Mouse (Mus musculus): ENCODE measurements around the gene Gucy2g. TPM values are rescaled to one million over a fixed set of nuclear protein-coding genes. Genes with fewer than 3 reads are reported as not detected.
"Not testable (repeated sequence)": the region's sequence is repeated elsewhere in the genome, so short reads cannot be mapped to it uniquely, and the experiment has no call there.

The Gucy2g gene
- total RNA-seq, 1 experiment from 2014 or later = not detected

- no peak for ATAC-seq (replicated peaks in 1 of 2; ENCODE audit: insufficient read depth in 1 of 2, low FRiP score in 2 of 2, low TSS enrichment in 1 of 2, low read depth in 1 of 2, poor library complexity in 2 of 2, severe bottlenecking in 2 of 2)
Observed at GRCm38 (mm10) chr19:55185651-55186050, 55.4 kb downstream of the Gucy2g start.

- no peak for ATAC-seq (replicated peaks in 1 of 2; ENCODE audit: insufficient read depth in 1 of 2, low FRiP score in 2 of 2, low TSS enrichment in 1 of 2, low read depth in 1 of 2, poor library complexity in 2 of 2, severe bottlenecking in 2 of 2)
Observed at GRCm38 (mm10) chr19:55185074-55185473, 56.0 kb downstream of the Gucy2g start.

- ATAC-seq (replicated peaks in 1 of 2; ENCODE audit: insufficient read depth in 1 of 2, low FRiP score in 2 of 2, low TSS enrichment in 1 of 2, low read depth in 1 of 2, poor library complexity in 2 of 2, severe bottlenecking in 2 of 2) = no peak
Observed at GRCm38 (mm10) chr19:55184442-55184841, 56.6 kb downstream of the Gucy2g start.

GRCm38 (mm10) chr19:55180433-55180832 is 60.6 kb downstream of the Gucy2g start, which contains the start of gene Tectb:
TSS of gene Tectb (plus strand) at chr19:55180733.
- ATAC-seq (replicated peaks in 1 of 2; ENCODE audit: insufficient read depth in 1 of 2, low FRiP score in 2 of 2, low TSS enrichment in 1 of 2, low read depth in 1 of 2, poor library complexity in 2 of 2, severe bottlenecking in 2 of 2) = no peak

GRCm38 (mm10) chr19:55177143-55177542 is 63.9 kb downstream of the Gucy2g start:
- no peak for ATAC-seq (replicated peaks in 1 of 2; ENCODE audit: insufficient read depth in 1 of 2, low FRiP score in 2 of 2, low TSS enrichment in 1 of 2, low read depth in 1 of 2, poor library complexity in 2 of 2, severe bottlenecking in 2 of 2)

DNA sequence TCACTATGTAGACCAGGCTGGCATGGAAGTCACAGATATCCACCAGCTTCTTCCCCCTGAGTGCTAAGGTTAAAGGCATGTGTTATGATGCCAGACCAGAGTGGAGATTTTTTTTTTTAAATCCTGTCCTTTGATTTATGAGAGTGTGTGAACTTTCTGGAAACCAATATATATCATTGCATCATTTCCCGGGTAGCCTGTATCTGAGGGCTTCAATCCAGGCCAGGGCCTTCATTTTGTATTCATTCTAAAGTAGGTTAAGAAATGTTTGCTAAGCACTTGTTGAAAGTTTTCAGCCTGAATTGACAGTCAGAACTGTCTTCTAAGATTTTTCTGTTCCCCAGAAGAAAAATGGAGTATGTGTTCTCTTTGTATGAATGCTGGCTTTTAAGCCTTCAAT is 69.5 kb downstream of the Gucy2g start:
- no peak for ATAC-seq (replicated peaks in 1 of 2; ENCODE audit: insufficient read depth in 1 of 2, low FRiP score in 2 of 2, low TSS enrichment in 1 of 2, low read depth in 1 of 2, poor library complexity in 2 of 2, severe bottlenecking in 2 of 2)

DNA sequence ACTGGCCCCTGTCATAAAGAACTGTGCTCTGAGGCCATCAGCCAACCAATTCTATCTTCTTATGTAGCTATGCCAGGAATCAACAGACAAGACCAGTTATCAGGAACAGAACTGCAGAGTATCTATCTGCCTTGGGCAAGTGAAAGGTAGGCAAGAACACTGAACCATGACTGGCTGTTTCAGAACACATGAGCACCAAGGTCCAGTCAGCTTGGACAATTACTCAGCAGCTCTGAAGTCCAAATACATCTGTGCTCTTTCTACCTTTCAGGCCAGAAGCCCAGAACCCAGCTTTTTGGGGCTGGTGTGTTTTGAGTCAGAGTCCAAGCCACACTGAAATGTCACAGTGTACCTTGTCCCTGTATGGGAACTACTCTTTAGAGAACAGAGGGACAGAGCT is 70.6 kb downstream of the Gucy2g start:
- no peak for ATAC-seq (replicated peaks in 1 of 2; ENCODE audit: insufficient read depth in 1 of 2, low FRiP score in 2 of 2, low TSS enrichment in 1 of 2, low read depth in 1 of 2, poor library complexity in 2 of 2, severe bottlenecking in 2 of 2)

DNA sequence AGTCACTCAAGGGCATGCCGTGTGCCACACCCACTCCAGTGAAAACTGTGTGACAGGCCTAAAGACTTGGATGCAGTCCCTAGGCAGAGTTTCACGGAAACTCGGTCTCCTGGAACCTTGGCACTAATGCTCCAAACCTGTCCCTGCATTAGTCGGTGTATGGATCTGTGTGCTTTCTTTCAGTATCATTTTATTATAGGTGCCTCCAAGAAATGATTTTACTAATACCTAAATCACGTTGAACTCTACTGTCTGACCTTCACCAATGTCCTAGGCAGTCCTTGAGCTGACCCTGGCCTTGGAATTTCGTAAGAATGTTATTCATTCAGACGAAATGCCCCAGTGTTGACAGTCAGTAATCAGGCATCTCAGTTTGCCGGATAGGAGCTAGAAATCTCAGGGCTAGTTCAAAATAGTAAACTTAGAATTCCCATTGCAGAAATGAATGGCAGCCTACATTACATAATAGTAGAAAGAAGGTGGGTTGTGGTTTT is 71.8 kb downstream of the Gucy2g start:
- not testable (repeated sequence) for ATAC-seq (replicated peaks in 1 of 2; ENCODE audit: insufficient read depth in 1 of 2, low FRiP score in 2 of 2, low TSS enrichment in 1 of 2, low read depth in 1 of 2, poor library complexity in 2 of 2, severe bottlenecking in 2 of 2)

GRCm38 (mm10) chr19:55168360-55168759 is 72.7 kb downstream of the Gucy2g start:
- no peak for ATAC-seq (replicated peaks in 1 of 2; ENCODE audit: insufficient read depth in 1 of 2, low FRiP score in 2 of 2, low TSS enrichment in 1 of 2, low read depth in 1 of 2, poor library complexity in 2 of 2, severe bottlenecking in 2 of 2)

- ATAC-seq (replicated peaks in 1 of 2; ENCODE audit: insufficient read depth in 1 of 2, low FRiP score in 2 of 2, low TSS enrichment in 1 of 2, low read depth in 1 of 2, poor library complexity in 2 of 2, severe bottlenecking in 2 of 2) = no peak
Observed at GRCm38 (mm10) chr19:55167741-55168140, 73.3 kb downstream of the Gucy2g start.

DNA sequence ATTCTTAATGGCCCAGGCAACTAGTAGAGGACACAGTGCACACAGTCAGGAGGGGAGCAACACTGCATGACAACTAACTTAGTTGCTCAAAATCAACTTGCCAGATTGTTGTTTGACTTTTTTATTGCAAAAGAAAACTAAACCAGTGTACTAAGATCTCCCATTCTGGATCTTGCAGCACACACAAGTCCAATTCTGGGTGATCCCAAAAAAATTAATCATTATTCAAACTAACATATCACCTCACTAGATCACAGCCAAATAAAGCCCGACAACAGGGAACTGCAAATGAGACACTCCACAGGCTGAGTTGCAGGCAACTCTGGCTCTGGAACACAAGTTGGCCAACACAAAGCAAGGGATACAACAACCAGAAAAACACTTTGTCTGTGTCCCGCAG is 74.3 kb downstream of the Gucy2g start:
- no peak for ATAC-seq (replicated peaks in 1 of 2; ENCODE audit: insufficient read depth in 1 of 2, low FRiP score in 2 of 2, low TSS enrichment in 1 of 2, low read depth in 1 of 2, poor library complexity in 2 of 2, severe bottlenecking in 2 of 2)

- ATAC-seq (replicated peaks in 1 of 2; ENCODE audit: insufficient read depth in 1 of 2, low FRiP score in 2 of 2, low TSS enrichment in 1 of 2, low read depth in 1 of 2, poor library complexity in 2 of 2, severe bottlenecking in 2 of 2) = no peak
Observed at GRCm38 (mm10) chr19:55165954-55166353, 75.1 kb downstream of the Gucy2g start.

DNA sequence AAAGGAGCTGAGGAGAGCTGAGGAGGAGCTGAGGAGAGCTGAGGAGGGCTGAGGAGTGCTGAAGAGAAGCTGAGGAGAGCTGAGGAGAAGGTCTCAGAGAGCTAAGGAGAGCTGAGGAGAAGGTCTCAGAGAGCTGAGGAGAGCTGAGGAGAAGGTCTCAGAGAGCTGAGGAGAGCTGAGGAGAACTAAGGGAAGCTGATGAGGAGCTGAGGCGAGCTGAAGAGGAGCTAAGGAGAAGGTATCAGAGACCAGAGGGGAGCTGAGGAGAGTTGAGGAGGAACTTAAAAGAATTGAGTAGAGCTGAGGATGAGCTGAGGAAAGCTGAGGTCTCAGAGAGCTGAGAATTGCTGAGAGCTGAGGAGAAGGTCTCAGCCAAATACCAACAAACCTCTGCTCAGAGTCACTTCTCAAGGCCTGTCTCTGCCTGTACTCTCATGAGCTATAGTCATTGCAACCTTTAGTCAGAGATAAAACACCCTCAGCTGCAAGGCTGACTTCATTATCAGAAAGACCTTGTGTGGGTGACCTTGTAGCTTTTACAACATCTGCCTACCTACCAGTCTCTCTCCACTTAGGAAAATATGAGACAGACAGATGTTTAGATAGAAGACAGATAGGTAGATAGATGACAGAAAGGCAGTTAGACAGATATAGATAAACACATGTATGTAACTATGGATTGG is 75.7 kb downstream of the Gucy2g start:
- ATAC-seq (replicated peaks in 1 of 2; ENCODE audit: insufficient read depth in 1 of 2, low FRiP score in 2 of 2, low TSS enrichment in 1 of 2, low read depth in 1 of 2, poor library complexity in 2 of 2, severe bottlenecking in 2 of 2) = no peak

- ATAC-seq (replicated peaks in 1 of 2; ENCODE audit: insufficient read depth in 1 of 2, low FRiP score in 2 of 2, low TSS enrichment in 1 of 2, low read depth in 1 of 2, poor library complexity in 2 of 2, severe bottlenecking in 2 of 2) = no peak
Observed at GRCm38 (mm10) chr19:55164162-55164561, 76.9 kb downstream of the Gucy2g start.

- no peak for ATAC-seq (replicated peaks in 1 of 2; ENCODE audit: insufficient read depth in 1 of 2, low FRiP score in 2 of 2, low TSS enrichment in 1 of 2, low read depth in 1 of 2, poor library complexity in 2 of 2, severe bottlenecking in 2 of 2)
Observed at GRCm38 (mm10) chr19:55162271-55162670, 78.8 kb downstream of the Gucy2g start.

DNA sequence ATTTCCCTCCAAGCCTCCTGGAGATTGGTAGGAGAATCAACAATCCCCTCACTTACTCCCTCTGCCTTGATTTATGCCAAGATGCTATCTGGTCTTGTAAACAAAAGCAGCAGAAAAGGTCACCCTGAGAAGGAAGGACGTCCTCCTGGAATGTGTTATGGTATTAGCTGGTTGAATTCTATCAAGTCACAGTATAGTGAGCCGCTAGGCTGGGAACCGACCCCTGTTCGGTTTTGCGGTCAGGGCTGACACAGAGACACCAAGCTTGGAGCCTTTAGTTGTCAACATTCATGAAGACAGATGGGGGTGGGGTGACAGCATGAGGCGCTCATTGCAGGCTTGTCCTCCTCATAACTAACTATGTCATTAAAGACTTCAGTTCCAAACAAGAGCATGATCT is 81.2 kb downstream of the Gucy2g start:
- no peak for ATAC-seq (replicated peaks in 1 of 2; ENCODE audit: insufficient read depth in 1 of 2, low FRiP score in 2 of 2, low TSS enrichment in 1 of 2, low read depth in 1 of 2, poor library complexity in 2 of 2, severe bottlenecking in 2 of 2)

GRCm38 (mm10) chr19:55158606-55159005 is 82.4 kb downstream of the Gucy2g start:
- ATAC-seq (replicated peaks in 1 of 2; ENCODE audit: insufficient read depth in 1 of 2, low FRiP score in 2 of 2, low TSS enrichment in 1 of 2, low read depth in 1 of 2, poor library complexity in 2 of 2, severe bottlenecking in 2 of 2) = no peak

DNA sequence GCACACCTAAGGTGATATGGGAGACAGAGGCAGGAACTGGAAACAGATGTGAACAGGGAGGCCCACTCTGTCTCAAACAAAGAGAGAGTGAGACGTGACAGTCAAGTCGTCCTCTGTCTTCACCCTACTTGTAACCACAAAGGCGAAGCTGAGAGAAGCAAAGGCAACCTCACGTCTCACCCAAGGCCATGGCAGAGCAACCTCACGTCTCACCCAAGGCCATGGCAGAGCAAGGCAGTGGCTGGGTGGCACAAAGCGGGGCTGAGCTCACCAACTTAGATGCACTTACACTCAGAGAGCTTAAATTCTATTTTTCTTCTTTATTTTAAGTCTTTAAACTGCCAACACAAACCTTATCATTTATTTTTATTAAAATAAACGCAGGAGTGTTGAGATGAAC is 84.0 kb downstream of the Gucy2g start:
- no peak for ATAC-seq (replicated peaks in 1 of 2; ENCODE audit: insufficient read depth in 1 of 2, low FRiP score in 2 of 2, low TSS enrichment in 1 of 2, low read depth in 1 of 2, poor library complexity in 2 of 2, severe bottlenecking in 2 of 2)

- ATAC-seq (replicated peaks in 1 of 2; ENCODE audit: insufficient read depth in 1 of 2, low FRiP score in 2 of 2, low TSS enrichment in 1 of 2, low read depth in 1 of 2, poor library complexity in 2 of 2, severe bottlenecking in 2 of 2) = no peak
Observed at GRCm38 (mm10) chr19:55152983-55153382, 88.1 kb downstream of the Gucy2g start.
